Mouse (Mus musculus) kidney, embryonic 14.5 days (tissue): ENCODE results near the gene 1700014D04Rik. TPM values are rescaled to one million over a fixed set of nuclear protein-coding genes. Genes with fewer than 3 reads are reported as not detected.
"Not testable (repeated sequence)": the region's sequence is repeated elsewhere in the genome, so short reads cannot be mapped to it uniquely, and the experiment has no call there.

Experiments used
- ATAC-seq: fragments of 200-750 bp; cut with Nextera tagmentation; 2 replicates; pipeline ENCODE4 v1.8.0; 2017; ENCODE audit warnings: moderate number of reproducible peaks, mild to moderate bottlenecking, moderate TSS enrichment, moderate library complexity; ENCODE audit not compliant: low FRiP score, low TSS enrichment
- H3K27ac ChIP-seq: fragments of 300-500 bp; sonication (generic); 2 replicates; pipeline ENCODE4 v1.5.1; 2014; ENCODE audit warnings: low read depth, mild to moderate bottlenecking, low read length, moderate library complexity, mixed read lengths
- H3K27me3 ChIP-seq: fragments of 300-500 bp; sonication (generic); 2 replicates; pipeline ENCODE4 v1.6.1; 2014; ENCODE audit warnings: mild to moderate bottlenecking, low read length; ENCODE audit not compliant: control insufficient read depth, insufficient read depth
- H3K36me3 ChIP-seq: fragments of 300-500 bp; sonication (generic); 2 replicates; pipeline ENCODE4 v1.6.1; 2014; ENCODE audit warnings: low read length, mixed read lengths; ENCODE audit not compliant: control insufficient read depth, insufficient read depth
- H3K4me1 ChIP-seq: fragments of 300-500 bp; sonication (generic); 2 replicates; pipeline ENCODE4 v1.6.1; 2014; ENCODE audit warnings: low read length, mixed read lengths; ENCODE audit not compliant: control insufficient read depth, insufficient read depth
- H3K4me2 ChIP-seq: fragments of 300-500 bp; sonication (generic); replicated peaks from 2 replicates; pipeline ENCODE4 v1.6.1; 2014; ENCODE audit warnings: low read depth, mild to moderate bottlenecking, low read length
- H3K4me3 ChIP-seq: fragments of 300-500 bp; sonication (generic); 2 replicates; pipeline ENCODE4 v1.5.1; 2014; ENCODE audit warnings: mild to moderate bottlenecking, low read length
- H3K9ac ChIP-seq: fragments of 300-500 bp; sonication (generic); 2 replicates; pipeline ENCODE4 v1.6.1; 2014; ENCODE audit warnings: low read depth, mild to moderate bottlenecking, low read length, moderate library complexity
- H3K9me3 ChIP-seq: fragments of 300-500 bp; sonication (generic); 2 replicates; pipeline ENCODE4 v1.6.1; 2016; ENCODE audit warnings: low read length; ENCODE audit not compliant: control insufficient read depth
- WGBS: fragments of 180-500 bp; shearing (Covaris S2); extraction: QIAGEN DNeasy Blood & Tissue Kit; methylation state at CpG from one replicate; pipeline ENCODE4 v1.1.7; 2014; 5-methylcytosine and 5-hydroxymethylcytosine counted together
- polyA plus RNA-seq: library from polyadenylated mRNA; unstranded; fragments of >200 nt; fragmentation: Nextera tagmentation; extraction: Ambion mirVana; gene quantifications from 2 replicates; pipeline ENCODE4 v1.2.1, GENCODE M21; 2014

Gene 1700014D04Rik
- polyA plus RNA-seq: not detected in 2 replicates

GRCm38 (mm10) chr13:59746711-59747110 lies at the start of gene 1700014D04Rik:
TSS of gene 1700014D04Rik (minus strand) at chr13:59746752.
- no peaks in the 10 kb centered on the region for H3K27me3 ChIP-seq
- 79% methylated on average over 9 of the region's 9 CpGs for WGBS
- H3K9ac ChIP-seq: no peak within 1 kb of the TSS
- peak; percentile 35; the same call in 1 of the 2 replicates for ATAC-seq
- no peaks in the 10 kb centered on the region for H3K36me3 ChIP-seq
- H3K27ac ChIP-seq: no peak within 1 kb of the TSS
- H3K9me3 ChIP-seq: no peaks in the 10 kb centered on the region
- no peaks in the 10 kb centered on the region for H3K4me1 ChIP-seq
- H3K4me2 ChIP-seq: no peak within 1 kb of the TSS
- no peak within 1 kb of the TSS for H3K4me3 ChIP-seq

DNA sequence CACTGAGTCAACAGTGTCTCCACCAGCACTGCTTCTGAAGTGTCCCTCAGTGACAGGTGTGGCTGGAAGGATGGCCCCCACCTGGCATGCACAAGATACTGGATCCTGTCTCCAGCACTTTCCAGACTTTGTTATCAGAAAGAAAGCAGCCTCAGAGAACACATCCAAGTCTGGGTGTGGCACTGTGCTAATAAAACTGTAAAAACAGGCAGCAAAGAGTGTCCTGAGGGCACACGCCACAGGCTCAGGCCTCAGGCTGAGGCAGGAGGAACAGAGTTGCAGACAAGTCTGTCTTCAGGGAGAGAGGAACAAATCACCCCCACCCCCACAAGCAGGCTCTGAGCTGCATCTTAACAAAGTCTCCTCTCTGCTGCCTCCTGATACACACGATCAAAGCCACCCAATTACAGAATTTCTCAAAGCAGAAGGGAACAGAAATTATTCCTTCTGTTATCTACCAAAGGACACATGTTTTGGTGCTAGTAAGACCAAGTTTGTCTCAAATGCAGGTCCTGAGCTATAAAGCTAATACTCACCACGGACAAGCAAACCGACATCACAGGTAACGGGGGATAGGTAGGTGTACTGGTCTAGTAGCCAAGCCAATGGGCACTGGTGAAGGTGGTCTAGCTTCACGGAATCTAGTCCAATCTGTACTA lies 49.4 kb upstream of the 1700014D04Rik start:
- Histone ChIP-seq H3K4me2 (no peak overlapping the region), H3K9ac (no peak overlapping the region), H3K4me1 (no peaks in the 10 kb centered on the region), H3K27ac (no peak overlapping the region), H3K4me3 (no peak overlapping the region), H3K27me3 (no peaks in the 10 kb centered on the region), H3K9me3 (no peaks in the 10 kb centered on the region), H3K36me3 (peaks cover 98% of the 10 kb centered on the region)
- ATAC-seq: no peak
- 90% methylated on average over 6 of the region's 6 CpGs for WGBS

- Histone ChIP-seq H3K27me3 (no peaks in the 10 kb centered on the region), H3K9me3 (no peaks in the 10 kb centered on the region), H3K4me1 (no peaks in the 10 kb centered on the region), H3K9ac (no peak overlapping the region), H3K4me2 (no peak overlapping the region), H3K27ac (no peak overlapping the region), H3K36me3 (peaks cover 98% of the 10 kb centered on the region), H3K4me3 (no peak overlapping the region)
- no peak for ATAC-seq
- WGBS: 89% methylated on average over 1 of the region's 1 CpGs
Measured at GRCm38 (mm10) chr13:59794786-59795185, 48.2 kb upstream of the 1700014D04Rik start.

DNA sequence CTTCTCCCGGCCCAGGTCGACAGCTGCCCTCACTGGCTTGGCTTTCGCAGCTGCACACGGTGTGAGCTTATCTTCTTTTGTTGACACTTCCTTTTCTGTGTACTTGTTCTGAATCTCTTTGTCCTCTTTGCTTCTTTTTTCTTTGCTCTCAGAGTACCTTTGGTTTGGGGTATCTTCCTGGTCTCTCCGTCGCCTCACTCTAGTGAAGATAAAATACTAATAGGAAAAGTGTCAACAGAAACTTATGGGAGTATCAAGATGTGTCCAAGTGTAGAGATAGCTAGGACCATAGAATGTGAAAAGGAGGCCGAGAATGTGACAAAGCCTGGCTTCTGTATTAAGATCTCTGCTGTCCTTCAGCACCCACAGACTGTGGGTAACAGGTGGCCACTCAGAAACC lies 35.6 kb upstream of the 1700014D04Rik start, which contains the start of gene Gm49354:
Gm49354 (minus strand) TSS at position 101 of the 400 bp plus-strand sequence.
- 95% methylated on average over 7 of the region's 7 CpGs for WGBS
- Histone ChIP-seq H3K9me3 (no peaks in the 10 kb centered on the region), H3K36me3 (peaks cover 95% of the 10 kb centered on the region), H3K27ac (no peak within 1 kb of the TSS), H3K4me1 (no peaks in the 10 kb centered on the region), H3K27me3 (no peaks in the 10 kb centered on the region), H3K9ac (no peak within 1 kb of the TSS), H3K4me2 (no peak within 1 kb of the TSS), H3K4me3 (no peak within 1 kb of the TSS)
- ATAC-seq: no peak

DNA sequence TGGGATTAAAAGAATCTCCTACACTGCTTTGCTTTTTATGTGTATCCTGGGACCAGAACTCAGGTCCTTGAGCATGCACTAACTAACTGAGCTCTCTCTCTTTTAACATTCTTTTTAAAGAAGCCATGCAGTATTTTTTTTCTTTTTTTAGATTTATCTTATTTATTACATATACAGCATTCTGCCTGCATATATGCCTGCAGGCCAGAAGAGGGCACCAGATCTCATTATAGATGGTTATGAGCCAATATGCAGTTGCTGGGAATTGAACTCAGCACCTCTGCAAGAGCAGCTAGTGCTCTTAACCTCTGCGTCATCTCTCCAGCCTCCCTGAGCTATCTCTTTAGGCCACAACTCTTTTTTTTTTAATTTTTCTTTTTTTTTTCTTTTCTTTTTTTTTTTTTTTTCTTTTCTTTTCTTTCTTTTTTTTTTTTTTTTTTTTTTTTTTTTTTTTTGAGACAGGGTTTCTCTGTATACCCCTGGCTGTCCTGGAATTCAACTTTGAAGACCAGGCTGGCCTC lies 33.3 kb upstream of the 1700014D04Rik start:
- not testable (repeated sequence) for H3K9me3 ChIP-seq, H3K4me3 ChIP-seq, H3K9ac ChIP-seq, H3K4me2 ChIP-seq, H3K27ac ChIP-seq, H3K27me3 ChIP-seq, H3K4me1 ChIP-seq, ATAC-seq
- peaks cover 91% of the 10 kb centered on the region for H3K36me3 ChIP-seq
- WGBS: 94% methylated on average over 1 of the region's 1 CpGs

DNA sequence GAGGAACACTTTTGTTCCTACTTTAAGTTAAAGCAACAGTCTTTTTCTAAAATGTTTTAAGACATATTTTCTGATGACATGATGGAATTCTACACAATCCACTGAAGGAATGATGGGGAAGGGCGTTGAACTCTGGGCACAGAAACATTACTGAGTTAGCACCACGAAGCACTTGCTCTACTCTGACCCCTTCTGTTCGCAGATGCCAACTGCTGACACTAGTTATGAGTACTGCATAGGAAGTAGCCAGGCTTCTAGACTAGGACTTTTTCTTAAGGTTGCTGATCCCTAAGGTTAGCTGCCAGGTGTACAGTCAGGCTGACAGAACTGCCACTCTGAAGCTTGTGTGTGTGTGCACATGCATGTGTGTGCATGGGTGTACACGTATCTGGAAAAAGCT lies 32.7 kb upstream of the 1700014D04Rik start:
- WGBS: 89% methylated on average over 4 of the region's 4 CpGs
- H3K4me3 ChIP-seq: no peak overlapping the region
- ATAC-seq: no peak; the same call in 1 of the 2 replicates

DNA sequence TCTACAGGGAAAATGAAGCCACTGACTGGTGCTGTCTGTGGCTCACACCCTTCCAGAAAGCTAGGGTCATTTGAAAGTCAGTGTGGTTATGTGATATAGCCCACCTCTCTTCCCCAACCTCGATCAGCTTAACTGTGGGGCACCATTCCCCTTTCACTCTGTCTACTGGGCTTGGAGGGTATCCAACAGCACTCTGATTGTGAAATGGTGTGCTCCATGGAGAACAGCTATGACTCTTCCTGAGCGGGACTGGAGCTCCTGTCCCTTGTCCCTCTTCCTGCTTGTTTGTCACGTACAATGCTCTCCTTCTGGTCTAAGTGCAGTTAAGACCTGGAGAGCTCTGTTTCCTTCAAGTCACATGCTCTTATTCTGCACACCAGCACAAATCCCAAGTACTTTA lies 28.6 kb upstream of the 1700014D04Rik start:
- H3K4me3 ChIP-seq: no peak overlapping the region
- no peaks in the 10 kb centered on the region for H3K9me3 ChIP-seq
- H3K4me2 ChIP-seq: no peak overlapping the region
- H3K27me3 ChIP-seq: no peaks in the 10 kb centered on the region
- WGBS: 90% methylated on average over 3 of the region's 3 CpGs
- ATAC-seq: no peak
- H3K4me1 ChIP-seq: peaks cover 4% of the 10 kb centered on the region; the same call in 1 of the 2 replicates
- H3K27ac ChIP-seq: no peak overlapping the region
- peaks cover 67% of the 10 kb centered on the region for H3K36me3 ChIP-seq
- H3K9ac ChIP-seq: no peak overlapping the region

More for the DNA sequence above, 32.7 kb upstream of the 1700014D04Rik start:
- Histone ChIP-seq H3K4me2 (no peak overlapping the region), H3K36me3 (peaks cover 85% of the 10 kb centered on the region), H3K4me1 (no peaks in the 10 kb centered on the region), H3K9me3 (no peaks in the 10 kb centered on the region), H3K9ac (no peak overlapping the region), H3K27me3 (no peaks in the 10 kb centered on the region), H3K27ac (no peak overlapping the region)

- 54% methylated on average over 9 of the region's 9 CpGs for WGBS
- no peak for ATAC-seq
- Histone ChIP-seq H3K27me3 (no peaks in the 10 kb centered on the region), H3K4me2 (0 out of 2 replicates have a peak overlapping the region, but pooled peaks have one; percentile 48), H3K4me3 (no peak overlapping the region), H3K9ac (no peak overlapping the region; the same call in 1 of the 2 replicates), H3K4me1 (peaks cover 28% of the 10 kb centered on the region), H3K36me3 (peaks cover 32% of the 10 kb centered on the region), H3K9me3 (no peaks in the 10 kb centered on the region), H3K27ac (peak overlapping the region; percentile 92; the same call in 1 of the 2 replicates)
Measured at GRCm38 (mm10) chr13:59771257-59771656, 24.7 kb upstream of the 1700014D04Rik start.

DNA sequence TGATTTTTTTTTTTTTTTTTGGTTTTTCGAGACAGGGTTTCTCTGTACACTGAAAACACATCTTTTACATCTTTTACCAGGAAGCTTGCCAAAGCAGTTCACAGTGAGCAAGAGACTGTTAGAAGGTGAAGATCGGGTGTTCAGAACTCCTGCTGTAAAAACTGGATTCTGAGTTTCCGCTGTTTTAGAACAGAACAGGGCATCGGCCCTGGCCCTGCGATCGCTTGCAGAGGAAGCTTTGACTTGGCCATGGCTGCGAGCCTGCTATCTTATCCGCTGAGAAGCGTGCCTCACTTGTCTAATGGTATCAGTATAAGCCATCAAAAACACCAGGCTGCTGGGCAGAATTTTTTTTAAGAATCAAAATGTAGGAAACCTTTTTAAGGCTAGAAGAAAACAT lies 24.3 kb upstream of the 1700014D04Rik start:
- H3K36me3 ChIP-seq: peaks cover 28% of the 10 kb centered on the region
- H3K27me3 ChIP-seq: no peaks in the 10 kb centered on the region
- WGBS: 60% methylated on average over 9 of the region's 9 CpGs
- no peaks in the 10 kb centered on the region for H3K9me3 ChIP-seq
- peak overlapping the region; percentile 92 for H3K27ac ChIP-seq
- H3K4me1 ChIP-seq: peaks cover 32% of the 10 kb centered on the region
- peak overlapping the region; percentile 48 for H3K4me2 ChIP-seq
- peak overlapping the region; percentile 59; the same call in 1 of the 2 replicates for H3K4me3 ChIP-seq
- ATAC-seq: no peak
- peak overlapping the region; percentile 58; the same call in 1 of the 2 replicates for H3K9ac ChIP-seq
